Mouse (Mus musculus): ENCODE measurements around the gene Ctnna3. TPM values are rescaled to one million over a fixed set of nuclear protein-coding genes. Genes with fewer than 3 reads are reported as not detected.

Ctnna3 gene
- polyA plus RNA-seq, 1 experiment: 1.2 TPM

DNA sequence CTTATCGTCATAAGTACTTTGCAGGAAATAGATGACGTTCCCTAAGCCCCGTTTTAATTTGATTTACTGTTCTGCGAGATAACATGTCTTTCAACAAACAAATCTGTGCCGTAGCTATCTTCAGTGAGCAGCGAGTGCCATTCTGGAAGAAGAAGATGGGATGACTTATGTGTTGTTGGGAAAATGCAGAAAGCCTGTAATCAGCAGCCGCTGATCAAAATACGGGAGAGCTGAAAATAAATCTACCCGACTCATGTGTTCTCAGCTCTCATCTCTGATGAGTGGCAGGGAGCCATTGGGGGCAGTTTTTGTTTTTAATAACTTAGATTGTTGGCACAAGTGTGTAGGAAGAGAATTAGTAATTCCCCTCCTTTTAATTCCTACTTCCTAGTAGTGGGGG lies 633.8 kb downstream of the Ctnna3 start:
- TF ChIP-seq POLR2A (IDR thresholded peaks at IDR 0.05; ENCODE audit: borderline replicate concordance, control insufficient read depth, low read depth, low read length): no peak
- no peak for TF ChIP-seq CTCF (IDR thresholded peaks at IDR 0.05; ENCODE audit: control insufficient read depth, insufficient read depth, low read length)

DNA sequence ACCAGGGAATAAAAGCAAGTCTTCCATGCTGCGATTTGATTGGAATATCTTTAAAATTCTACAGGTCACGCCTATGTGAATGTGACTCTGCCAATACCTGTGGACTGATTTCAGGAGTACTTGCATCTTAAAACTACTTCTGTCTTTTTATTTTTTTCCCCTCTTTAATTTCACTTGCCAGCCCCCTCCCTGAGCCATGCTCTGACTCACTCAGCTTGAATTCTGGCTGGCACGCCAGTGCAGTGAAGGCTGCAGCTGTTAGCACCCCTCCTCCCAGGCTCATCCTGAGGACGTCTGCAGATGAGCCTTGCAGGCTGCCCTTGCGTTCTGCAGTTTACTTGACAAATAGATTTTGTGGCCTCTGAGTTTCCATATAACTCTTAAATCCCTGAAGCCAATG lies 646.0 kb downstream of the Ctnna3 start:
- Histone ChIP-seq H3K4me3 (replicated peaks; ENCODE audit: control insufficient read depth, low read depth, low read length) (no peak overlapping the region), H3K27ac (ENCODE audit: control insufficient read depth, insufficient read depth, low read depth, low read length, poor library complexity) (no peak overlapping the region), H3K4me1 (ENCODE audit: control insufficient read depth, insufficient read depth, low read length) (no peaks in the 10 kb centered on the region)
- TF ChIP-seq POLR2A (IDR thresholded peaks at IDR 0.05; ENCODE audit: borderline replicate concordance, control insufficient read depth, low read depth, low read length) (no peak), CTCF (IDR thresholded peaks at IDR 0.05; ENCODE audit: control insufficient read depth, insufficient read depth, low read length) (no peak)
- WGBS: 41% methylated on average over 5 of the region's 5 CpGs

More for the DNA sequence above, 633.8 kb downstream of the Ctnna3 start:
- 77% methylated on average over 9 of the region's 9 CpGs for WGBS
- Histone ChIP-seq H3K27ac (ENCODE audit: control insufficient read depth, insufficient read depth, low read depth, low read length, poor library complexity) (no peak overlapping the region), H3K4me3 (replicated peaks; ENCODE audit: control insufficient read depth, low read depth, low read length) (no peak overlapping the region), H3K4me1 (ENCODE audit: control insufficient read depth, insufficient read depth, low read length) (no peaks in the 10 kb centered on the region)

DNA sequence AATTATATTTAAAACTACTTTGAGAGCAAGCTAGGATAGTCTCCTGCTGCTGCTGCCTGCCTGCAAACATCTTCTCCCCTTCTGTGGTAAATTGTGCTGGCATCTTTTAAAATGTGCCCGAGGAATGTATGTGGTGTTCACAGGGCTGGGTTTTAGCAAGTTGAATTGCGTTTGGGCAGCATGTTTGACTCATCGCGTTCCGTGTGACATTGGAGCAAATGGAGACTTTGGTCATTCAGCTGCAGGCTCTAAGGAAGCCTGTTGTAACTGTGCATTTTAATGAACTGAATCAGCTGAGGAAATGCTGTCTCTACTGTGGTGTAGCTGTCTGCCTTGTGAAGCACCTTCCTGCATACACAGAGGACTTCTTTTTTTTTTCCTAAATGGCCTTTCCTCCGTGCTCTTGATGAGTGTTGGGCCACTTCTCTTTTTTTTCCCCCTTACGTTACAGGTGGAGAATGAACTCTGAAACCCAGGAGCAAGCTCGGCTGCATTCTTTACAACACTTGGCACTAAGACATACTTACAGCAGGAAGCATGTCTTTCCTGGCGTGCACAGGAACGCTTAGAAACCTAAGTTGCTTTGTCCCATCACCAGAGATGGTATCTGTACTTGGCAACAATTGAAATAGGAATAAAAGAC lies 646.6 kb downstream of the Ctnna3 start:
- 24% methylated on average over 10 of the region's 10 CpGs for WGBS
- no peak for TF ChIP-seq CTCF (IDR thresholded peaks at IDR 0.05; ENCODE audit: control insufficient read depth, insufficient read depth, low read length)
- no peak for TF ChIP-seq POLR2A (IDR thresholded peaks at IDR 0.05; ENCODE audit: borderline replicate concordance, control insufficient read depth, low read depth, low read length)

DNA sequence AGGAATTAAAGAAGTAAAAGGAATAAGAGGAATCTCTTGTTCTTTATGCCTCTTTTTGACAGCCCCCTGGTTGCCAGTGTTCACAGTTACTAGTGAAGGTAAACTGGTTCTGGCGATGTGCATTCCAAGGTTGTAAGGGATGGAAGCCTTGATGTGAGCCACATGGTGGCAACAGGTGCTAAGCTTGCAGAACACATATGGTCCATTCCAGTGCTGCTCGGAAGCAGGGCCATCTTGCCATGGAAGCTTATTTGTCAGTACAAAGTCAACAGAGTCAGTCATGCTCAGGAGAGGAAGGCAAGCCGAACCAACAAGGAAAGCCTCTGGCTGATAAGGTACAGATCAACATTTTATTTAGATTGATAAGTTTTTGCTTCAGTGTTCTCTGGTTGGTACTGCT lies 652.4 kb downstream of the Ctnna3 start:
- WGBS: 75% methylated on average over 3 of the region's 3 CpGs
- no peak overlapping the region for H3K4me3 ChIP-seq (replicated peaks; ENCODE audit: control insufficient read depth, low read depth, low read length)
- H3K27ac ChIP-seq (ENCODE audit: control insufficient read depth, insufficient read depth, low read depth, low read length, poor library complexity): no peak overlapping the region
- TF ChIP-seq POLR2A (IDR thresholded peaks at IDR 0.05; ENCODE audit: borderline replicate concordance, control insufficient read depth, low read depth, low read length) (no peak), CTCF (IDR thresholded peaks at IDR 0.05; ENCODE audit: control insufficient read depth, insufficient read depth, low read length) (no peak)
- H3K4me1 ChIP-seq (ENCODE audit: control insufficient read depth, insufficient read depth, low read length): no peaks in the 10 kb centered on the region

More for the DNA sequence above, 646.6 kb downstream of the Ctnna3 start:
- Histone ChIP-seq H3K4me3 (replicated peaks; ENCODE audit: control insufficient read depth, low read depth, low read length) (no peak overlapping the region), H3K4me1 (ENCODE audit: control insufficient read depth, insufficient read depth, low read length) (no peaks in the 10 kb centered on the region), H3K27ac (ENCODE audit: control insufficient read depth, insufficient read depth, low read depth, low read length, poor library complexity) (no peak overlapping the region)

DNA sequence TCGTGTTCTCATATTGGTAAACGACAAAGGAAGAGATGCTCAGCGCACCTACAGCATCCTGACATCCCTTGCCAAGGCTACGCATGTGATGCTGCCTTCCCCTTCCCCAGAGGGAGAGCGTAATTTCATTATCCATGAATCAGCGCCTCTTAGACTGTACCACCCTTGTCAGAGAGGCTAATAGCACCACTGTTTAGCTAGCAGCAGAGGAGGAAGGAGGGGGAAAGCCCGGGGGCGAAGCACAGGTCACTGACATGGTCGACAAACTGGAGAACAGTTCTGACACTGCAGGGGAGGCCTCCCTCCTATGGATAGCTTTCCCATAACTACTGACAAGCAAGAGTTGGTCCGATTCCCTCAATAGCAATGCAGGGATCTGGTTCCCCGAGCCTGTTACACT lies 653.9 kb downstream of the Ctnna3 start:
- 61% methylated on average over 11 of the region's 11 CpGs for WGBS
- TF ChIP-seq CTCF (IDR thresholded peaks at IDR 0.05; ENCODE audit: control insufficient read depth, insufficient read depth, low read length) (no peak), POLR2A (IDR thresholded peaks at IDR 0.05; ENCODE audit: borderline replicate concordance, control insufficient read depth, low read depth, low read length) (no peak)
- no peak overlapping the region for H3K4me3 ChIP-seq (replicated peaks; ENCODE audit: control insufficient read depth, low read depth, low read length)
- no peak overlapping the region for H3K27ac ChIP-seq (ENCODE audit: control insufficient read depth, insufficient read depth, low read depth, low read length, poor library complexity)
- no peaks in the 10 kb centered on the region for H3K4me1 ChIP-seq (ENCODE audit: control insufficient read depth, insufficient read depth, low read length)

DNA sequence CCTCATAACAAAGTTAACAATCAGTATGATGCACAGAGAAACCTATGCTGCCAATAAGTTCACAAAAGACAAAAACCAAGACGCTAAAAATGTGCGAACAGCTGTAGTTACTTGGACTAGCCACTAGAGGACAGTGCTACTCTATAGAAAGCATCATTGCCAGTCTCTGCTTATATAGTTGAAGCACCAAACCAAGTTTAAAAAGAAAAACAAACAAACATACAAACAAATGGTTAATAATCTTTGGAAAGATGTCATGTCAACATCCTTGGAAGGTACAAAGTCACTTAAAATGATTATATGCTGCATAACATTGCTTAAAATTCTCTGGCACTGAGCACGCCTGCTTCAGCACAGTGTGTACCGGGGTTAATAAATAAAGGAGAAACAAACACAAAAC lies 654.6 kb downstream of the Ctnna3 start:
- TF ChIP-seq CTCF (IDR thresholded peaks at IDR 0.05; ENCODE audit: control insufficient read depth, insufficient read depth, low read length) (no peak), POLR2A (IDR thresholded peaks at IDR 0.05; ENCODE audit: borderline replicate concordance, control insufficient read depth, low read depth, low read length) (no peak)
- H3K27ac ChIP-seq (ENCODE audit: control insufficient read depth, insufficient read depth, low read depth, low read length, poor library complexity): no peak overlapping the region
- WGBS: 44% methylated on average over 4 of the region's 4 CpGs
- no peak overlapping the region for H3K4me3 ChIP-seq (replicated peaks; ENCODE audit: control insufficient read depth, low read depth, low read length)
- no peaks in the 10 kb centered on the region for H3K4me1 ChIP-seq (ENCODE audit: control insufficient read depth, insufficient read depth, low read length)

DNA sequence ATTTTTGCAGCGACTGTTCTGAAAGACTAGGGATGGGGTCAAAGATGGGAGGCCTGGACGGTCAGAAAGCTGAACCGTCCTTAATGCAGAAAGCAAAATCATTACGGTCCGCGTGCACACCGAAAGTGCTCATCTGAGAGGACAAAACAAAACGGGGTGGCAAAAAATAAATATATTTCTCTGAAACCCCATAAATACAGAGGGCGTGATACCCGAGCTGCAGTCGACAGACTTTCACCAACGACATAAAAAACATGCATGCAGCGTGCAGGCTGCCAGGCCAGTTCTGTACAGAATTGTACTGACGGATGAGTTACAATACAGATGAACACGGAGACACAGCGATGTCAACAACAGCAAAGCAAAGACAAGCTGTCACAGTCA lies 656.3 kb downstream of the Ctnna3 start:
- Histone ChIP-seq H3K27ac (ENCODE audit: control insufficient read depth, insufficient read depth, low read depth, low read length, poor library complexity) (no peak overlapping the region), H3K4me1 (ENCODE audit: control insufficient read depth, insufficient read depth, low read length) (no peaks in the 10 kb centered on the region), H3K4me3 (replicated peaks; ENCODE audit: control insufficient read depth, low read depth, low read length) (no peak overlapping the region)
- no peak for TF ChIP-seq CTCF (IDR thresholded peaks at IDR 0.05; ENCODE audit: control insufficient read depth, insufficient read depth, low read length)
- no peak for TF ChIP-seq POLR2A (IDR thresholded peaks at IDR 0.05; ENCODE audit: borderline replicate concordance, control insufficient read depth, low read depth, low read length)
- 65% methylated on average over 16 of the region's 16 CpGs for WGBS

DNA sequence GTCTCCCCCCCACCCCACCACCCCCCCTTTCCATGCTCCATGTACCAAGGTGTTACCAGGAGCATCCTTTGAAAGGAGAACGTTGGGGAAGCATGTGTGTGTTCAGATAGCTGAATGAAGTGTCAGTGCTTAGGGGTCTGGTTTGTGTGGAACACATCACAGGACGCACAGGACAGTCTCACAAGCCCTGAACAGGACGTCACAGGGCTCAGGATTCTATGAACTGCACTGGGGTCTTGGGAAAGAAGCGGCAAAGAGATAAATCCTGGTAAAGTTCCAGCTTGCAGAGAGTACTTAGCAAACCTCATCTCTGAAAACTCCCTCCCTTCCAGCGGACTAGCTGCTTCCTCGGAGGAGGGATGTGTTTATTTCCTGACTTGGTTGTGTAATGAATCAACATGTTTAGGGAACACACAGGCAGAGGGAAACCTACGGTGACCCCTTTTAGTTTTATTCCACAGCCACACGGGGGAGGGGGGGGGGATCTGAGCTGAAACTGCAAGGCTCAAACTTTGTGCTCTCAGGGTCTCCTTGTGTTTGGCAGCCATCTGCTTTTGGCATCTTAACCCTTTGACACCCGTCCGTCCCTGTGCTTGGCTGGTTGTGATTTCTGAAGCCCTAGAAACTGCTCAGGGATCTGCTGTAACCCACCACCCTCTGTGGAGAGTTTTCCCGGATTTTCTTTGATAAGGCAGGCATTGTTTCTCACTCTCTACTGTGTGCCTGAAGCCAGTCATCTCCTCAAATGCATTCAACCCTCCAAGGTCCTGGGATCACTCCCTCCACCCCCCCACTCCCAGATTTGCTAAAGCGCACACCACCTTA lies 656.9 kb downstream of the Ctnna3 start:
- WGBS: 7% methylated on average over 12 of the region's 12 CpGs
- TF ChIP-seq POLR2A (IDR thresholded peaks at IDR 0.05; ENCODE audit: borderline replicate concordance, control insufficient read depth, low read depth, low read length) (no peak), CTCF (IDR thresholded peaks at IDR 0.05; ENCODE audit: control insufficient read depth, insufficient read depth, low read length) (no peak)

More for the DNA sequence above, 656.9 kb downstream of the Ctnna3 start:
- H3K4me1 ChIP-seq (ENCODE audit: control insufficient read depth, insufficient read depth, low read length): no peaks in the 10 kb centered on the region
- no peak overlapping the region for H3K4me3 ChIP-seq (replicated peaks; ENCODE audit: control insufficient read depth, low read depth, low read length)
- H3K27ac ChIP-seq (ENCODE audit: control insufficient read depth, insufficient read depth, low read depth, low read length, poor library complexity): no peak overlapping the region

Data from bone marrow, adult 2 months (tissue).